Mouse (Mus musculus) urinary bladder, postnatal 0 days (tissue): ENCODE data around the gene Clk4. TPM values are rescaled to one million over a fixed set of nuclear protein-coding genes. Genes with fewer than 3 reads are reported as not detected.

Experiments
- polyA plus RNA-seq: library from polyadenylated mRNA; unstranded; fragments of >200 nt; fragmentation: Nextera tagmentation; extraction: Ambion mirVana; gene quantifications from 2 replicates; pipeline ENCODE4 v1.2.1, GENCODE M21; 2015

Clk4 gene
- 40.2 and 40.9 TPM in 2 replicates for polyA plus RNA-seq

GRCm38 (mm10) chr11:51261680-51262219 lies at the start of gene Clk4:
TSS of gene Clk4 (plus strand) at chr11:51261730.

GRCm38 (mm10) chr11:51220308-51220707 lies 41.2 kb upstream of the Clk4 start, which contains the start of gene Gm12569:
TSS of gene Gm12569 (plus strand) at chr11:51220473.

GRCm38 (mm10) chr11:51262342-51263285 lies 1.1 kb downstream of the Clk4 start, which contains the start of gene BC049762:
TSS of gene BC049762 (minus strand) at chr11:51263046.

GRCm38 (mm10) chr11:51289564-51290041 lies 28.1 kb downstream of the Clk4 start, which contains the start of gene Col23a1:
TSS of gene Col23a1 (plus strand) at chr11:51289920.

Other genes starting within 250 kb of the Clk4 start
- gene Olfr54, start 247.5 kb upstream of the Clk4 start, polyA plus RNA-seq, result not detected in 2 replicates
- gene Olfr1375, start 213.6 kb upstream of the Clk4 start, polyA plus RNA-seq, result not detected in 2 replicates
- gene Zfp354a, start 202.5 kb upstream of the Clk4 start, polyA plus RNA-seq, result 2.6 and 3.4 TPM in 2 replicates
- not detected in 2 replicates for gene Gm12569, start 41.3 kb upstream of the Clk4 start, polyA plus RNA-seq
- gene BC049762, start 1.3 kb downstream of the Clk4 start, polyA plus RNA-seq, result not detected in 2 replicates
- gene Col23a1, start 28.2 kb downstream of the Clk4 start, polyA plus RNA-seq, result 1.3 TPM in 2 replicates